Mouse (Mus musculus): ENCODE measurements around the gene Cysltr2.

Gene Cysltr2

GRCm38 (mm10) chr14:73048937-73049336, at the start of gene Cysltr2:
Gene Cysltr2 (minus strand): TSS chr14:73049114.
- CTCF ChIA-PET: no interaction called here

- CTCF ChIA-PET: no interaction called here
These were observed 46.1 kb upstream of the Cysltr2 start for GRCm38 (mm10) chr14:73094802-73095550.

- CTCF ChIA-PET: no interaction called here
These were observed 44.0 kb upstream of the Cysltr2 start for GRCm38 (mm10) chr14:73092871-73093270.

GRCm38 (mm10) chr14:73088224-73088623, 39.3 kb upstream of the Cysltr2 start:
- CTCF ChIA-PET: no interaction called here

GRCm38 (mm10) chr14:73087746-73088145, 38.8 kb upstream of the Cysltr2 start:
- CTCF ChIA-PET: no interaction called here

GRCm38 (mm10) chr14:73087247-73087646, 38.3 kb upstream of the Cysltr2 start:
- CTCF ChIA-PET: no interaction called here

GRCm38 (mm10) chr14:73086425-73086824, 37.5 kb upstream of the Cysltr2 start:
- CTCF ChIA-PET: no interaction called here

GRCm38 (mm10) chr14:73083563-73083962, 34.6 kb upstream of the Cysltr2 start:
- CTCF ChIA-PET: no interaction called here

GRCm38 (mm10) chr14:73064460-73064859, 15.5 kb upstream of the Cysltr2 start:
- CTCF ChIA-PET: no interaction called here

GRCm38 (mm10) chr14:73058755-73059154, 9.8 kb upstream of the Cysltr2 start:
- CTCF ChIA-PET: no interaction called here

- CTCF ChIA-PET: no interaction called here
These were observed 8.8 kb upstream of the Cysltr2 start for GRCm38 (mm10) chr14:73057764-73058163.

GRCm38 (mm10) chr14:73056813-73057212, 7.9 kb upstream of the Cysltr2 start:
- CTCF ChIA-PET: no interaction called here

- CTCF ChIA-PET: no interaction called here
These were observed 3.5 kb downstream of the Cysltr2 start for GRCm38 (mm10) chr14:73045199-73045928.

GRCm38 (mm10) chr14:73041689-73042088, 7.2 kb downstream of the Cysltr2 start:
- CTCF ChIA-PET: interaction anchor here (0.5 kb wide), 1 partner anchor 129 kb away, joined by 7 read pairs; no protein-coding TSS in a partner anchor

- CTCF ChIA-PET: interaction anchor here (0.6 kb wide), 1 partner anchor 84 kb away, joined by 6 read pairs; no protein-coding TSS in a partner anchor
These were observed 15.6 kb downstream of the Cysltr2 start for GRCm38 (mm10) chr14:73033290-73033689.

GRCm38 (mm10) chr14:73031218-73031617, 17.7 kb downstream of the Cysltr2 start:
- CTCF ChIA-PET: no interaction called here

GRCm38 (mm10) chr14:73017272-73017671, 31.6 kb downstream of the Cysltr2 start:
- CTCF ChIA-PET: interaction anchor here (0.7 kb wide), 1 partner anchor 273 kb away, joined by 4 read pairs; no protein-coding TSS in a partner anchor

GRCm38 (mm10) chr14:73015386-73015785, 33.5 kb downstream of the Cysltr2 start:
- CTCF ChIA-PET: no interaction called here

GRCm38 (mm10) chr14:73013723-73014544, 35.0 kb downstream of the Cysltr2 start:
- CTCF ChIA-PET: interaction anchor here (0.6 kb wide), 1 partner anchor 630 kb away, joined by 4 read pairs; no protein-coding TSS in a partner anchor

- CTCF ChIA-PET: no interaction called here
These were observed 47.1 kb downstream of the Cysltr2 start for GRCm38 (mm10) chr14:73001814-73002213.

- CTCF ChIA-PET: no interaction called here
These were observed 48.6 kb downstream of the Cysltr2 start for GRCm38 (mm10) chr14:73000325-73000724.

GRCm38 (mm10) chr14:72998111-72998510, 50.8 kb downstream of the Cysltr2 start:
- CTCF ChIA-PET: no interaction called here
